Mouse (Mus musculus): ENCODE measurements around the gene Wfdc3.
"Not testable (repeated sequence)": the region's sequence is repeated elsewhere in the genome, so short reads cannot be mapped to it uniquely, and the experiment has no call there.

The Wfdc3 gene

GRCm38 (mm10) chr2:164737377-164738090, 8.2 kb downstream of the Wfdc3 start:
- DNase-seq (ENCODE audit: low spot score in 2 of 2) = no peak

GRCm38 (mm10) chr2:164735446-164735845, 10.3 kb downstream of the Wfdc3 start:
- DNase-seq (ENCODE audit: low spot score in 2 of 2) = no peak

GRCm38 (mm10) chr2:164734839-164735238, 10.9 kb downstream of the Wfdc3 start:
- DNase-seq (ENCODE audit: low spot score in 2 of 2) = no peak

- no peak for DNase-seq (ENCODE audit: low spot score in 2 of 2)
These were observed 12.5 kb downstream of the Wfdc3 start for GRCm38 (mm10) chr2:164733259-164733658.

GRCm38 (mm10) chr2:164731719-164732118, 14.0 kb downstream of the Wfdc3 start:
- DNase-seq (ENCODE audit: low spot score in 2 of 2) = no peak

- peak; percentile 44 to 57 for DNase-seq (ENCODE audit: low spot score in 2 of 2)
These were observed 19.7 kb downstream of the Wfdc3 start for GRCm38 (mm10) chr2:164725895-164726619.

GRCm38 (mm10) chr2:164723276-164723675, 22.5 kb downstream of the Wfdc3 start:
- no peak for DNase-seq (ENCODE audit: low spot score in 2 of 2)

GRCm38 (mm10) chr2:164716194-164716786, 29.4 kb downstream of the Wfdc3 start:
- not testable (repeated sequence) for DNase-seq (ENCODE audit: low spot score in 2 of 2)

- DNase-seq (ENCODE audit: low spot score in 2 of 2) = no peak
These were observed 30.7 kb downstream of the Wfdc3 start, which contains the start of gene Spint5 for GRCm38 (mm10) chr2:164715005-164715404. Gene Spint5 (plus strand): TSS chr2:164715305.

- no peak for DNase-seq (ENCODE audit: low spot score in 2 of 2)
These were observed 39.7 kb downstream of the Wfdc3 start for GRCm38 (mm10) chr2:164705991-164706390.

GRCm38 (mm10) chr2:164705328-164705727, 40.4 kb downstream of the Wfdc3 start:
- no peak for DNase-seq (ENCODE audit: low spot score in 2 of 2)

GRCm38 (mm10) chr2:164704235-164704634, 41.5 kb downstream of the Wfdc3 start:
- DNase-seq (ENCODE audit: low spot score in 2 of 2) = no peak

- DNase-seq (ENCODE audit: low spot score in 2 of 2) = no peak
These were observed 44.0 kb downstream of the Wfdc3 start for GRCm38 (mm10) chr2:164701761-164702160.

- DNase-seq (ENCODE audit: low spot score in 2 of 2) = no peak
These were observed 44.8 kb downstream of the Wfdc3 start for GRCm38 (mm10) chr2:164700959-164701358.

GRCm38 (mm10) chr2:164698201-164698600, 47.5 kb downstream of the Wfdc3 start, which contains the start of gene Spint4:
Gene Spint4 (plus strand): TSS chr2:164698501.
- DNase-seq (ENCODE audit: low spot score in 2 of 2) = no peak

- no peak for DNase-seq (ENCODE audit: low spot score in 2 of 2)
These were observed 60.9 kb downstream of the Wfdc3 start, which contains the start of gene Wfdc13 for GRCm38 (mm10) chr2:164684807-164685206. Gene Wfdc13 (plus strand): TSS chr2:164685107.

All from spleen, postnatal 36 days (tissue).